Mouse (Mus musculus): ENCODE results near the gene Tbc1d10c.

Gene Tbc1d10c

DNA sequence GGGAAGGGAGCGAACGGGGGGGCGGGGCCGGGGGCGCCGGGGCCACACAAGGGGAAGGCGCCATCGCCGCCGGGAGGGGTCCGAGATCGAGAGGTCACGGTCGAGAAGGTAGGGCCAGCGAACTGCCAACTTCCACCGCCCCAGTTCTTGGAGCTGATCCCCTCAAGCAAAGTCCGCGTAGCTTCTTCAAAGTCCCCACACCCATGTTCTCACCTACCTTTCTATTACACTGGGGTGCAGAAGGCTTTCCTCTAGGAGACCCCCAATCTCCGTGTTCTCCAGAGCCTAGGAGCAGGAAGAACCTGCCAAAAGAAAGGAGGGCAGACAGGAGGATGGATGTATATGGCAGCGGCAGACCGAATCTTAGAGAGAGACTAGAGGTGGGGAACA, 24.4 kb upstream of the Tbc1d10c start:
- DNase-seq (ENCODE audit: low spot score), result no peak

DNA sequence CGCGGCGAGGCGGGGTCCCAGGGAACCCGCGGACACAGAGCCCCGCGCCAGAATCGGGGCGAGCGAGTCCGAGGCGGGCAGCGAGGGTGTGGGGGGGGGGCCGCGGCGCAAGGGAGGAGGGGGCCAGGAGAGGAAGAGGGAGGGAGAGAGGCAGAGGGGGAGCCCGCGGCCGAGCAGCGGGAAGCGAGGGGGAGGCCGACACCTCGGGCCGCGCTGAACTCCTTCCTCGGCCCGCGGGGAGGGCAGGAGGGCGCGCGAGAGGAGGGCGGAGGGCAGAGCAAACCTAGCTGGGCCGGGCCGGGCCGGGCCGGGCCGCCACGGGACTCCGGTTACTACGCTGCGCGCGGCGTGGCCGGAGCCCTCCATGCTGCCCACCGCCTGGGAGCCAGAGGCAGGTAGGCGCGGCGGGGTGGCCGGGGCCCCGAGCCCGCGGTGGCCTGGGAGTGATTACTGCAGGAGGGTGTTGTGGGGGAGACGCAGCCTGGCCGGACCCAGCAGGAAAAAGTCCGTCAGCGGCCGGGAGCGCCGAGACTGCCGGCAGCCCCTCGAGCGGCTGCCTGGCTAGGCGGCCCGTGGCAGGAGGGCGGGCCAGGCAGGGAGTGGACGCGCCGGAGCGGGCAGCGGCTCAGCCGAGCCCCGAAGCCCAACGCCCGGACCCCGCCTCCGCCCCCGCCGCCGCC, 23.8 kb upstream of the Tbc1d10c start:
- DNase-seq (ENCODE audit: low spot score), result no peak

DNA sequence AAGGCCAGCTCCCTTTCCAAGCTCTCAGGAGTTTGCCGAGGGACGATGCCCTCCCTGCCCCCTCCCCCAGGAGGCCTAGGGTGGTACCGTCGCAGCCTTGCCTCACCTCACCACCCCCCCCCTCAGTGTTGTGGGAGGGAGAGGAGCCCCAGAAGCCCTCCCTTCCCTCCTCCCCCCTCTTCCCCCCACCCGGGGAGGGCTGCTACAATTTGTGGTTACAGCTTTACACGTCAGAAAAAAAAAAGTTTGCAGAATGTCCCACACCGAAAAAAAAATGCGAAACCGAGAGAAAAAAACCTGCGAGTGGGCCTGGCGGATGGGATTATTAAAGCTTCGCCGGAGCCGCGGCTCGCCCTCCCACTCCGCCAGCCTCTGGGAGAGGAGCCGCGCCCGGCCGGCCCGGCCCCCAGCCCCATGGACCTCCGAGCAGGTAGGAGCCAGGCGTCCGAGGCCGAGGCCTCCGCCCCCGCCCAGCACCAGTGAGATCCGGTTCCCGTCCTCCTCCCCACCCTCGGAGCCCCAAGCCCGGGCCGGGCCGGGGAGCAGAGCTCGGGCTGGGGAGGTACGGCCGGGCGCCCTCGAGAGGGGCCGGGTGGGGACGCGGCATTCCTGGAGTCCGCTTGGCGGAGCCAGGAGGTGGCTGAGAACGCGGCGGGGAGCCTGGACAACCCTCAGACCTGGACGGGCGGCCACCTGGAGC, 23.1 kb upstream of the Tbc1d10c start, which contains the start of the genes Clcf1 and AC109138.7:
Gene Clcf1 (plus strand): TSS at position 168 of the 700 bp plus-strand sequence.
Gene AC109138.7 (plus strand): TSS at position 287 of the 700 bp plus-strand sequence.
- no peak for DNase-seq (ENCODE audit: low spot score)

DNA sequence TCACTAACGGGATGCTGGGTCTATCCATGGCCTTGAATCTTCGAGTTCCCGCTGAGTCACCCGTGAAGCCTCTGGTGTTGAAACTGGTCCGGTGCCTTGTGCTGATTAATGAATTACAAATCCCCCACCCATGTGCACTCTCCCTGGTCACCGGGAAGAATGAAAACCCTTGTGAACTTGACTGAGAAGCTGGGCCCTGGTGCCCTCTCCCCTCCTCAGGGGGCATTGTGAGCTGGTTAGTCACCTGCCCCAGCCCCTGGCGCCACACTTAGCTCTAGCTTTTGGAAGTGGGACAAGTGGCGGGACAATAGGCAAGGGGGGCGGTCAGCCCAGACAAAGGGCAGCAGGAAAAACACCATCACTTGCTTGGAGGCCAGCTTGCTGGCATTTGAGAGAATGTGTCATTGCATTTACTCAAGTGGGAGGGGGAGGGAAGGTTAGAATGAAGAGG, 22.5 kb upstream of the Tbc1d10c start:
- DNase-seq (ENCODE audit: low spot score), result no peak

- DNase-seq (ENCODE audit: low spot score), result no peak
Measured at GRCm38 (mm10) chr19:4211891-4212588, 21.0 kb upstream of the Tbc1d10c start.

DNA sequence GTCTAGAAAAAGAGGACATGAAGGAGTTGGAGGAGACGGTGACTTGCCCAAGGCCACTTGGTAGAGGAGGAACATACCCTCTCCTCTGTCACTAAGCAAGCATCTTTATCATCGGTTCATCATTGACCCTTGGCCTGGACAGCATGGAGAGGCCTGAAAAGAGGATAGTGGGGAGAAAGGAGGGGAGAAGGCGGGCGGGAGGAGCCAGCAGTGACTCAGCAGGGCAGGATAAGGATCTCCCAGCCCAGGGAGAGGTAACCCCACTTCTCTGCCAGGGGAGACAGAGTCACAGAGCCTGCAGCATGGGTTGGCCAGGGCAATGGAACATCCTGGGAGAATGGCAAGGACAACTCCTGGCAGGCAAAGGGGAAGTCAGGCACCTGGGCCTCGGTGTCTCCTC, 17.5 kb upstream of the Tbc1d10c start:
- no peak for DNase-seq (ENCODE audit: low spot score)

DNA sequence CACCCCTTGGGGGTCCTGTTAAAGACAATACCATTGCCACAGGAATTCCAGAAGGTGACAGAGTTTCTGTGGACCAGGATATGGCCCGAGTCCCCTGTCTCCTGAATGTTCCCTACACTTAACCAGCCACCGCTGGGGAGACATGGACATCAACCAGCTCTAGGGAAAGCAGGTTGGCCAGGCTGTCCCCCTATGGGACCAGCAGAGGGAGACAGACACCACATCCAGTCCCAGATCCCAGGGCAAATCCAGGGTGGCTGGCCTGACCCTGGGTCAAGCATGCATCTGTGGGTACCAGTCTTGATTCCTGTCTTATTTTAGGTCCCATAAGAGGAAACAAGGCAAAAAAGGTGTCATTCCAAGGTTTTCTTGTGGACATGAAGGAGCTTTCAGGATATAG, 15.9 kb upstream of the Tbc1d10c start:
- DNase-seq (ENCODE audit: low spot score), result no peak

DNA sequence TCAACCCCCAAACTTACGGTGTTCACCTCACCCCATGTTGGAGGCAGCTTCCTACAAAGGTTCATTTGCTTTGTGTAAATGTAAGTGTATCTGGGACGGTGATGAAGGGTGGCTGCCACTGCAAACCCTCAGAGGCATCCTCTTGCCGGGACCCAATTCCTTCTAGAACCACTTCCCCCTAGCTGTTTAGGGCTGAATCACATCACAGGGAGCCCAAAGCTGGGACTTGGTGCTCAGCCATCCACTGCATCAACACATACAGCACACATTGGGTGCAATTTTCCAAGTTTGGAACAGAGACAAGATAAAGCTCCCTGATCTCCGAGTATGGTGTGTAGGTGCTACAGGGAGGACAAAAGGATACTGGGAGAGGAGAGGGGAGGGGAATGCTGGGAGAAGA, 13.8 kb upstream of the Tbc1d10c start:
- no peak for DNase-seq (ENCODE audit: low spot score)

GRCm38 (mm10) chr19:4203604-4204326, 12.7 kb upstream of the Tbc1d10c start:
- no peak for DNase-seq (ENCODE audit: low spot score)

DNA sequence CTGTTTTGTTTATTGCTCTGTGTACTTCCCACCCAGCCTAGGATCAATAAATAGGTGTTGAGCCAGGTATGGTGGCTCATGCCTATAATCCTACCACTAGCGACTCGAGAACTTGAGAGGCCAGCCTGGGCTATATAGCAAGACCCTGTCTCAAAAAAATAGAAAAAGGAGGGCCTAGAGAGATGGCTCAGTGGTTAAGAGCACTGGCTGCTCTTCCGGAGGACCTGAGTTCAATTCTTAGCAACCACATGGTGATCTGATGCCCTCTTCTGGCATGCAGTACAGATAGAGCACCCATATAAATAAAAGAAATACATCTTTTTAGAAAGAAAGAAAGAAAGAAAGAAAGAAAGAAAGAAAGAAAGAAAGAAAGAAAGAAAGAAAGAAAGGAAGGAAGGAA, 12.1 kb upstream of the Tbc1d10c start:
- no peak for DNase-seq (ENCODE audit: low spot score)

- DNase-seq (ENCODE audit: low spot score), result no peak
Measured at GRCm38 (mm10) chr19:4202149-4202548, 11.1 kb upstream of the Tbc1d10c start.

DNA sequence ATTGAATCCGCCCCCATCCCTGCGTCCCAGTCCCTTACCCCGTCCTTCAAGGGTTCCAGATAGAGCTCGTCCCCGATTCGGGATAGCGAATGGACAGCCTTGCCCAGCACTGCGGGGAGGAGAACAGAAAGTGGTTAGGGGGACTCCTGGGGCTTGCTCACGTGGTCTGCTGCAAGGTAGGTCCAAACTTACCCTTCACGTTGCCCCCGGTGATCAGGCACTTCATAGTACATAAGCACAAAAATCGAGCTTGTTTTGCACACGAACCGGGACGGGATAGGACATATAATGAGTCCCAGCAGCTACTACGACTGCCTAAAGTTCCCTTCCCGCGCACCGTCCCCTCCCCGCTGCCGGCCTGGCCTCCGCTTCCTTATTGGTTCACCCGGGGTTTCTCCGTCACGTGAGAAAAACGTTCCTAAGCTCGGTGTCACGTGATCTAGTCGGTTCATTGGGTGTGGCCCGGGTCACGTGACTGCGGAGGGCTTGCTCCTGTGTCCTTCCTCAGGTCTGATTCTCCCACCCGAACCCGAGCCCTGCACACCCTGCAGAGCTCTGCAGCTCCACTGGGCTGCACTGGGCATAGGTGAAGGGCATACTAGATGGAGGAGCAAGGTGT, 10.3 kb upstream of the Tbc1d10c start, which contains the start of gene Rad9a:
Gene Rad9a (minus strand): TSS at position 372 of the 619 bp plus-strand sequence.
- DNase-seq (ENCODE audit: low spot score), result peak; percentile 80

DNA sequence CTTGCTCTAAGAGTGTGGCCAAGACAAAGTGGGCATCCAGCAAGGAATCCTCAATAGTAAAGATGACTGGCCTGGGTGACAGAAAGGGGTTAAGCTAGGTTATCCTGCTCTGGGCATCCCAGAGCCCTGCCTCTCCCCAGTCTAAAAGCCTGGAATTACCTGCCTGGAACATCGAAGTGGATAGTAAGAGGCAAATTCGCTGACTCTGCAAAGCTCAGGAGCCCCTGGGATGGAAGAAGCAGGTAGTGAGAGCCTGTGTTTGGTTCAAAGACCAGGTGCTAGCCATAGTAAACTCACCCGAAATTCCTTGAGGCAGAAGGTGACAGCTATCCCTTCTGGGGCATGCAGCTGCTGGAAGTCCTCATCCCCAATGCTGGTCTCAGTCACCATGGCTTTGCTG, 6.1 kb upstream of the Tbc1d10c start:
- no peak for DNase-seq (ENCODE audit: low spot score)

- DNase-seq (ENCODE audit: low spot score), result no peak
Measured at GRCm38 (mm10) chr19:4196548-4196947, 5.5 kb upstream of the Tbc1d10c start.

DNA sequence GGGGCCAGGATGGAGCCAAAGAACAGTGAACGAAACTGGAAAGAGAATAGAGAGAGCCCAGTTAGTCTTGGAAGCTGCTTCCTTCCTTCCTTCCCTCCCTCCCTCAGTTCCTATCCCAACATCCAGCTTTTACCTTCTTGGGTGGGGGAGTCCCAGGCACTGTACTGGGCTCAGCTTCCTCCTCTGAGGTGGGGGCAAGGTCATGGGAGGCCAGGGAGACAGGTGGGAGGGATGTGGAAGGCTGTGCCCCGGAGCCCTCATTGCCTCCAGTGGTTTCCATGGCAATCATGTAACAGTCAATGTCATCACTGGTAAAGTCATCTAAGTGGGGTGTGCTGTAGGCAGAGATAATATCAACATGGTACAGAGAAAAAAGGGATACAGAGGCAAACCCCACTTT, 5.0 kb upstream of the Tbc1d10c start:
- DNase-seq (ENCODE audit: low spot score), result no peak

DNA sequence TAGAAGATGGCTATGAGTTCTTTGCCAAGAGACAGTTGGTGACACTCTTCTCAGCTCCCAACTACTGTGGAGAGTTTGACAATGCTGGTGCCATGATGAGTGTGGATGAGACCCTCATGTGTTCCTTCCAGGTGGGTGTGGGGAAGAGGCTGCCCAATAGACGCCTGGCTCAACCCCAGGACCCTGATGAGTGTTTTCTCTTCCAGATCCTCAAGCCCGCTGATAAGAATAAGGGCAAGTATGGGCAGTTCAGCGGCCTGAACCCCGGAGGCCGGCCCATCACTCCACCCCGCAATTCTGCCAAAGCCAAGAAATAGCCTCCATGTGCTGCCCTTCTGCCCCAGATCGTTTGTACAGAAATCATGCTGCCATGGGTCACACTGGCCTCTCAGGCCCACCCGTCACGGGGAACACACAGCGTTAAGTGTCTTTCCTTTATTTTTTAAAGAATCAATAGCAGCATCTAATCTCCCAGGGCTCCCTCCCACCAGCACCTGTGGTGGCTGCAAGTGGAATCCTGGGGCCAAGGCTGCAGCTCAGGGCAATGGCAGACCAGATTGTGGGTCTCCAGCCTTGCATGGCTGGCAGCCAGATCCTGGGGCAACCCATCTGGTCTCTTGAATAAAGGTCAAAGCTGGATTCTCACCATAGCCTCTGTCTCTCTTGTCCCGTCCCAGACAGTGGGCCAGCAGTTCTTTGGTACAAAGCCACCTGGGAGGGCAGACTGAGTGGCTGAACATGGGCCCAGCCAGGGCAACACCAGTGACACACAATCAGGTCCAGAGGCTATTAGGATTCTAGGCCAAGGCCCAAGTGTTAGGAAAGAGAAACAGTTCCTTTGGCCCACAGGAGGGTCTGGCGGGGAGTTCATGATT, 3.9 kb upstream of the Tbc1d10c start:
- DNase-seq (ENCODE audit: low spot score), result no peak

GRCm38 (mm10) chr19:4194021-4194724, 3.1 kb upstream of the Tbc1d10c start:
- DNase-seq (ENCODE audit: low spot score), result no peak

DNA sequence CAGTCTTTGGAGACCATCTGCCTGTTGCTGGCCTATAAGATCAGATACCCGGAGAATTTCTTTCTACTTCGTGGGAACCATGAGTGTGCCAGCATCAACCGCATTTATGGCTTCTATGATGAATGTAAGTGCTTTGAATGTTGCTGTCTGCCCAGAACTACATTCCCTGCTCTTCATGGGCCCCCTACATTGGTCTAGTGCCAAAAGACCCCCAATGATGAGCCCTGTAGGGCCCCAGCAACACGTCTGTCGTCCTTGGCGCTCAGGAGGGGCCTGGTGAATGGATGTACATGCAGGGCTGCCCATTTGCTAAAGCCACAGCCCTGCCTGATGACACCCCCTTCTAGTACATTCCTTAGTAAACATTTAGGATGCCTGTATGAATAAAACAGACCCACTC, 2.0 kb upstream of the Tbc1d10c start:
- DNase-seq (ENCODE audit: low spot score), result no peak

- no peak for DNase-seq (ENCODE audit: low spot score)
Measured at GRCm38 (mm10) chr19:4192251-4192985, 1.3 kb upstream of the Tbc1d10c start.
